Mouse (Mus musculus) thymus, postnatal 36 days (tissue): Measurements from ENCODE around the gene Arid1a.
A peak's percentile ranks its signal among the peaks of the same experiment; 100 is the strongest.

Experiments used
- DNase-seq, 2 experiments: peaks; one replicate each; pipeline ENCODE4 v3.0.0; 2022; ENCODE audit warnings: mixed read lengths in 2 of 2

The Arid1a gene

DNA sequence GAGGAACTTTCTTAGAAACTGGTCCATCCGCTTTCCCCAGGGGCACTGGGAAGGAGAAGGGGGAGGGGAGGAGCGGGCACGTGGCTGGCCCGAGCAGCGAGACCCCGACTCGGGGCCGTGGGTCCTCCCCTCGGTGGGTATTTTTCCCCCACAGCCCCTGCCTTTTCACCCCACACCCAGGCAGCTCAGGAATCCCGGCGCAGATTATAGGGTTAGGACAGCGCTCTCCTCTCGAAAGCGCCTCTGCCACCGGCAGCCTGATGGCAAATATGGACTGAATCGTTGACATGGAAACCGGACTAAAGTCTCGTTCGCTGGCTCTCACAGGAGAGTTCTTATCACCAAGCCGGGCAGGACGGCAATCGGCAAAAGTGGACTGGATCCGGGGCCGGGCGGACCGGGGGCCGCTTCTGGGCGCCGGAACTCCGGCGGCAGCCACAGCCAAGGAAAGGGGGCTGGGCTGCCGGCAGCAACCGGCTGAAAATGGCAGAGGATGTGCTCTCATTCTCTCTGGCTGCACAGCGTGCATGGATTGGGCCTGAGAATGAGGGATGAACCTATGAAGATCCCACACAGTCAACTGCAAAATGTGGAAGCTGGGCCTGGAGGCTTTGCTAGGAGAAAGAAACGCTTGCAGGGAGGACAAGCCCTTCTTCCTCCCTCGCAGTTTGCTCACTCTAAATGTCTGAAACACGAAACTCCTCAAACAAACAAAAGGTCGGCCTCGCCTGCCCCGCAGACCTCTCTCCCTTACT lies at the start of gene Arid1a:
TSS of gene Arid1a (minus strand) at position 256 of the 755 bp plus-strand sequence.
- peak; percentile 95 to 96 for DNase-seq

GRCm38 (mm10) chr4:133804401-133805263 lies 48.1 kb upstream of the Arid1a start:
- DNase-seq, result peak; percentile 53 to 64

DNA sequence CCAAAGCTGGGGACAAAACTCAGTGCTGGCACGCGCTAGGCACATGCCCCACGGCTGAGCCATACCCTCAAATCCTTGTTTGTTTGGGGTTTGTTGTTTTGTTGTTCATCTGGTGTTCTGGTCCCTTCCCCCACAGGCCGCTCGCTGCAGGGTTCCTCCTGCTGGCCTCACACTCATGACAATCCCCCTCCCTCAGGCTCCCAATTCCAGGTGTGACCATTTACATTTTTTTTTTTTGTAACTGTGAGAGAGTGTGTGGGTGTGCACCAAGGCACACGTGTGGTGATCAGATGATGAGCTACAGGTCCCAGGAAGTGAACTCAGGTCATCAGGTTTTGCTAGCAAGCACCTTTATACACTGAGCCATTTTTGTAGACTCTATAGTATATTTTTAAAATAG lies 44.0 kb upstream of the Arid1a start:
- no peak for DNase-seq

- DNase-seq, result no peak
These were observed 36.7 kb upstream of the Arid1a start for GRCm38 (mm10) chr4:133793269-133793668.

GRCm38 (mm10) chr4:133774570-133775554 lies 18.3 kb upstream of the Arid1a start:
- DNase-seq, result peak; percentile 16 to 31

DNA sequence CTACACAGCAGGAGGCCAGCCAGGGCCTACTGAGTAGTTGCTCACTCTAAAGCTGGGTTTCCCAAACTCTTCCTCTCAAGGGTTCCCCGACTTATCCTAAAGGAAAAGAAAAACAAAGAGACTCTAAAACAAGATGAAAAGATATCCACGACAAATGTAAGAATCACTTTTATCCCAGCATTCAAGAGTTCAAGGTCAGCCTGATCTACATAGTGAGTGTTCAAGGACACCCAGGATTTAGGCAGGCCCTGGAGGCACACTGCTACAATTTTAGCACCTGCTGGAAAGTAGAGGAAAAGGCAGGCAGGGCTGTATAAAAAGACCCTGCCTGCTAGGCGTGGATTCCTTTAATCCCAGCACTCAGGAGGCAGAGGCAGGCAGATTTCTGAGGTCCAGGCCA lies 12.6 kb upstream of the Arid1a start:
- no peak for DNase-seq

- no peak for DNase-seq
These were observed 6.5 kb upstream of the Arid1a start for GRCm38 (mm10) chr4:133763112-133763511.

DNA sequence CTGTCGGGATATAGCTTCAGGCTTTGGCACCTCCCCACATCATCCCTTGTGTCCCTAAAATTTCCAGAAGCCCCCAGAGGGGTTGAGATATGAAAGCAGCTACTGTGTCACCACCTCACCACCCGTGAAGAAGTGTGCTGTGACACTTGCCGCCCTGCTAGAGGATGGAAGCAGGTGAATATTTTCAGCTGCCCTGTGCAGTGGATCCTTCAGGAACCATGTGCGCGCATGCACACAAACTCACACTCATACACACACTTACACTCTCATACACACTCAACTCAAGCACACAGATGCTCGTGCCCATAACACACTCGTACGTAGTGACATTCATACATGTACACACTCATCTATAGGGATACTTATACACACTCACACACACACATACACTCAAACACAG lies 3.1 kb upstream of the Arid1a start:
- DNase-seq, result no peak

DNA sequence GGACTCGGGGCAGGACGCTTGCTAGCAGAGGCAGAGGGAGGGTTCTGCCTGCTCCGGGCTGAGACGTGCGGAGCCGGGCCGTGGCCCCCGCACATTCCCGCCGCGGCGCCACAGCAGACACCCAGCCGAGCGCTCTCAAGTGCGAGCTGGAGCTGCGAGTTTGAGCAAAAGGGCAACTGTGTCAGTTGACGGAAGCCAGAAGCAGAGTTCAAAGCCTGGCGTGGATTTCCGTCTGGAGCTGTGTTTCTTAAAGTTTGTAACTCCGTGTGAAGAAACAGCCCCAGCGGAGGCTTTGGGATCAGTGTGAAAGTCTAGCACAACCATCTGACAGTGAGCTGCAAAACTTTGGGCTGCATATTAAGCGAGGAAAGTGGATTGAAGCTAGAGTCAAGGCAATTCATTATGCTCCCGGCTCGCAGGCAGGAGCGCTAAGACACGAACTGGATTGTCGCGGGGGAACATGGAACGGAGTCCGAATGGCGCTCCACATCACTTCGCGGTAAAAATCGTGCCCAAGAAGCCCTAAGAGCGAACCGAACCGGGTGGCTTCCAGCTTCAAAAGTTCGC lies 783 bp upstream of the Arid1a start:
- DNase-seq, result peak; percentile 87 to 89

- peak; percentile 11 to 22 for DNase-seq
These were observed 653 bp downstream of the Arid1a start for GRCm38 (mm10) chr4:133755861-133756371.

DNA sequence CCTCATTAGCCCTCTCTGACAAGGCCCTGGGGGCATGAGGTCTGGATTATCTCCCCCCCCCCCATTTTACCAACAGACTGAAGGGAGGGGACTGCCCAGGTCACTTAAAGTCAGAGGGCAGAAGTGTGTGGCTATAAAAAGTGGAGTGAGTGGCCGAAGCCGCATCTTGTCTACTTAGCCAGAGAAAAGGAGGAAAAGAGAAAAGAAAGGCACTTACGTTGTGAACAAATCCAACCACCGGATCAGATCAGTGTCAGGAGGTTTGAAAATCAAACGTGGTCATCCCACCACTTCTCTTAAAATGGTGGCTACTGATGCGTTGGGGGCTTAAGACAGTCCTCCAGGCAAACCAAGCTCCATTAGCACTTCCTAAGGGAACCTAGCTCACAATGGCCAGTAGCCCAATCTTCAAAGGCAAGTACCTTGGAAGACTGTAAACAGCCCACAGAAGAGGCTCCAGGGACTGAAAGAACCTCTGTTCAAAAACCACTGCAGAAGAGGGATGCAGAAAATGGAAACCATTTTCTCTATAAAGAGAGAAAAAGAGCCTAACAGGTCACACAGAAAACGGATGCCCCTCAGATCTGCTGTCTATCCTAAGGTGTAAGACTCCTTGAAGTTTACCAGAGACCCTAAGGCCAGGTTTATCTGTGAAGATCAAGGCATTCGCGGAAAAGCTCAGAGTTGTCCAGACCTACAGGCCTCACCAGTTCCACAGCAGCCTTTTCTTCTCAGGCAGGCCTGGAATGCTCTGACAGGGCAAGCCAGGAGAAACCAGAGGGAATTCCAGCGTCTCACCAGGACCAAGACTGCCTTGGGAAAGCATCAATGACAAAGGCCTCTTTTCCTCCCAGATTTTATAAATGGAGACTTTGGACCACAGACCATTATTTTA lies 1.5 kb downstream of the Arid1a start:
- DNase-seq, result no peak

GRCm38 (mm10) chr4:133754238-133754637 lies 2.3 kb downstream of the Arid1a start:
- peak; percentile 99 to 100 for DNase-seq

- DNase-seq, result peak; percentile 77 to 80
These were observed 3.0 kb downstream of the Arid1a start for GRCm38 (mm10) chr4:133753375-133754190.

GRCm38 (mm10) chr4:133752449-133753374 lies 3.9 kb downstream of the Arid1a start:
- DNase-seq, result peak; percentile 62 to 75

GRCm38 (mm10) chr4:133751521-133752448 lies 4.8 kb downstream of the Arid1a start:
- peak; percentile 49 to 55 for DNase-seq

DNA sequence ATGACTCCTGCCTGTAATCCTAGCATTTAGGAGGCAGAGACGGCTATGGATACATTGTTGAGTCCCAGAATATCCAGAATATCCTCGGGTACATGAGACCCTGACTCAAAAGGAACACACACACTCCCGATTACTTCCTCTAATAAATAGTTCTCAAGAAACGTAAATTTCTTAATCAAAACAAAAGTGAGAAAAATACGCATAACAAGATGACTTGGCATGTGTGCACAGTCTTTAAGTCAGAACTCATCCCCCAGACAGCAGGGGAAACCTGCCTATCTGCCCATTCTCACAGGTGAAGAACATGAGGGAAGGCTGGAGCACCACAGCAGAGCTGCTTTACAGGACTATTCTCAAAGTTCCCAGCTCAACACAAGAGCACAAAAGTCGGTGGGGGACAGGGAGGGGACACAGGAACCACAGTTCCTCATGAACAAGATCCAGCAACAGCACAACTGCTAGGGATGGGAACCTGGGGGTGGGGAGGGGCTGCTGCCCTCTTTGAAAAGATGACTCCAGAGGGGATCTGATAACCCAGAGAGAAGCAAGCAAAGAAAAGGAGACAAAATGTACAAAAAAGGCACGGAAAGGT lies 6.3 kb downstream of the Arid1a start:
- peak in 1 of 2 experiments; percentile 23 for DNase-seq

DNA sequence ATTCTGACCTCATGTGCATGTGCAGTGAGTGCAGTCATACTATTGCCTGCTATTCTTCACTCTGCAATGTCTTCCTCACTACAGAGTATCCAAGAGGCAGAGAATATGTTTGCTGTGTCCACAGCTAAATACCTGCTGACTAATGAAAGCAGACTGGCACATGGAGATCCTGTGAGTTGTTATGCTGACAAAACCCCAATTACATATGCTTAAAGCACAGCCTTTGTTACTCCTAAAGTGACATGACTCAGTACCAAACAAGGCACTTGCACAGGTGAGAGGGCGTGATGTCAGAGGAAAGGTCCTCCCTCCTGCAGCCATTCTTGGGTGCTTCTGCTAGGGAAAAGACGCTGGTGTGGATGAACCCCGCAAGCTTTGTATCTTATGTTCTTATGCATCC lies 21.3 kb downstream of the Arid1a start:
- no peak for DNase-seq
